Mouse (Mus musculus): Measurements from ENCODE around the gene Unc93a. TPM values are rescaled to one million over a fixed set of nuclear protein-coding genes. Genes with fewer than 3 reads are reported as not detected.
"Not testable (repeated sequence)": the region's sequence is repeated elsewhere in the genome, so short reads cannot be mapped to it uniquely, and the experiment has no call there.

Gene Unc93a
- 1.2 and 1.8 TPM in 2 replicates for total RNA-seq (2021)
- long read RNA-seq = 0 reads

GRCm38 (mm10) chr17:13131710-13132109 lies at the start of gene Unc93a:
Gene Unc93a, minus strand, starts transcription at chr17:13131810.
- DNase-seq = not testable (repeated sequence)

- not testable (repeated sequence) for DNase-seq
Measured at GRCm38 (mm10) chr17:13180491-13180890, 48.9 kb upstream of the Unc93a start.

GRCm38 (mm10) chr17:13179021-13179420 lies 47.4 kb upstream of the Unc93a start:
- not testable (repeated sequence) for DNase-seq

GRCm38 (mm10) chr17:13177796-13178195 lies 46.2 kb upstream of the Unc93a start:
- DNase-seq = not testable (repeated sequence)

DNA sequence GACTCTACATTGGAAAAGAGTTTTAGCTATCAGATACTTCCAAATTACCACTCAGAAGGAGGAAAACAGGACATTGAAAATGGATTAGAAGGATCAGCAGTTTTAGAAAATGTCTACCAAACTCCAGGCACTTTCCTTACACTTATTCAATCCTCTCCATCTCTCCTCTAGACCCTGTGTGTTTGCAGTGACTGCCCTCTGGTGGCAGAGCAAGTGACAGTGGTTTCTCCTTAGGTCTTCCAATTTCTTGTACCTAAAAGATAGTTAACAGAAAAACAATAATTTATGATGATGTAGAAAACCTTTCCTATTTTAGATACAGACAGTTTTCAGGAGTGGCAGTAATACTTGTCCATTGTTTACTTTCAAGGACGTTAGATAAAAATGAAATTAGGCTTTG lies 44.0 kb upstream of the Unc93a start:
- DNase-seq = not testable (repeated sequence)

DNA sequence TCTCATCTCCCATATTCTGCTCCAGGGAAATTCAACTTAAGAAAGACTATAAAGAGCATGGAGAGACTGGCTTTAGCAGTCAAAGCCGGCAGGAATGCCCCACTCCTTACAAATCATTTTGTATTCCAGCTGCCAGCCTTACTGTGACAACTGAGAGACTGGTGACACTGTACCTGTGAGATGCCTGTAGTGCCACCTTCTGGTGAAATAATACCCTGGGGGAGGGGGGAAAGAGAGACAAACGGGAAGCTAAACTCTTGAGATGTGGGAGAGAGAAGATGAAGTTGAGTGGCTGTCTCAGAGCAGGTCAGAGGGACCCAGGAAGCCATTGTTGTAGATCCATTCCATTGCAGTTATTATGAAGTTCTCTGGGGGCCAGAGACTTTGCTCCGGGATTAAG lies 42.4 kb upstream of the Unc93a start:
- not testable (repeated sequence) for DNase-seq

DNA sequence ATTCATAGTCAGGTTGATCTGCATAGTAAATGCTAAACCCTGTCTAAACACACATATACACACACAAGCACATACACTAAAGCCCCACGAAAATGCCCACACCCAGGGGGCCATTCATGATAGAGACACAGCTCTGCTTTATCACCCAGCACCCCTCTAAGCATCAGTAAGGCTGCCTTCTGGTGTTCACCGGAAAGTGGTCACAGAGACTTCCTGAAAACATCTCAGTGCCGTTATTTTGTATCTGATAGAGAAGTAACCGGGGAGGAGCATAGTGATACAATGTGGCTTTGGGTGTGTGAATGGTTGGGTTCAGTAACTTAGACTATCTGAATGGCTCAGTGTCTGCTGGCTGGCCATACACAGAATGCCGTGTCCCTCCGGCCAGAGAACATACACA lies 42.0 kb upstream of the Unc93a start:
- DNase-seq = not testable (repeated sequence)

DNA sequence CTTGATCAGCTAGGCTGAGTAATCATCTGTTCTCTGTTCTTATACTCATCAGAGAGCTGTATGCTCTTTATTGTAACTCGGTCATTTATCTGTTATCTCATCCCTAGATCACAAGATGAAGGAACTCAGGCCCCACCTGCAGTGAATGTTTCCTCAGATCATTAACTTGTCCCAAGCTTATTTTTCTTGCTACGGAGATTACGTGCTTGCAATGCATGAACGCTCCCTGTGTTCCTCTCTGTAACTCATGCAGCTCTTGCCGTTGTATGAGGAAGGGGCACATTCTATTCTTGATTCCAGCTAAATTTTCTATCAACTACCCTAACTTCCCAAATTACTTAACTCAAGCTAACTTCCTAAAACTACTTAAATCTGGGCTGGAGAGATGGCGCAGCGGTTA lies 14.5 kb upstream of the Unc93a start:
- not testable (repeated sequence) for DNase-seq

DNA sequence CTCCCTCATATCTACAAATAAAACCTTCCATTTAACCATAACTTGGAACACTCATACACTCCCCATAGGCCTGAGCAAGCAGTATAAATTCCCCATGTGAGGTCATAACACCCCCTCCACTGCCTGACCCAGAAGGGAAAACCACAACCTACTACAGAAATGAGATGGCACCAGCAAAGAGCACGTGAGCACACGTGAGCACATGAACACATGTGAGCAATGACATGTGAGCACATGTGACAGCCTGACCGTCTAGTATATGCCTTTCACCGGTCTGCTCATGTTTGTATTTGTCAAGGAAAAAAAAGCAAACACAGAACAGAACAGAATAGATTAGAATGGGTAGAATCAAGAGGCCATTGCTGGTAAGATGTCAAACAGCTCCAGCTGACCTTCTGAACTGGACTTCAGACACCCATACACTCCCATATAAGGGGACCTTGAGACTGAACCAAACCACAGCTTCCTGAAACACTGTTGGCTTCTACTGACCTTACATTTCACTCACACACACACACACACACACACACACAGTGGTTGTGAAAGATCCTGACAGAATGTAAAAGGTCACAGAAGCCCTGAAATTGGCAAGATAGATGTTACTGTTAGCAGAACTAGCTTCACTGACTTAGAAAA lies 13.1 kb upstream of the Unc93a start:
- DNase-seq = peak; percentile 7

DNA sequence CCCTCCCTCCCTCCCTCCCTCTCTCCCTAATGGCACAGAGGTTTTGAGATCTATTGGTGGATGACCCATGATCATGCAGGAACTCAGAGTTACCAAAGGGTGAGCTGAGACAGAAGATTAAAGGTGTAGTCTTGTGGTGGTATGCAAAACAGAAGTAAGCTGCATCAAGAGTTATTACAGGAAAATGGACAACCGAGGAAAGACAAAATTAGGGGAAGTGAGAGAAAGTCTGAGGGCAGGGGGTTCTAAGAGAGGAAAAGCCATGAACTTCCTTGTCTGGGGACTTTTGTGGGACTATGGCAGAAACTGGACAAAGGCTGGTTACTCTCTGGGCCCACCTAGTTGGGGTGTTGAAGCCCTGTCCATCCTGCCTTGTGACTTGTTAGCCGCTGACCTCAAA lies 11.1 kb upstream of the Unc93a start:
- not testable (repeated sequence) for DNase-seq

- not testable (repeated sequence) for DNase-seq
Measured at GRCm38 (mm10) chr17:13135356-13135755, 3.7 kb upstream of the Unc93a start.

DNA sequence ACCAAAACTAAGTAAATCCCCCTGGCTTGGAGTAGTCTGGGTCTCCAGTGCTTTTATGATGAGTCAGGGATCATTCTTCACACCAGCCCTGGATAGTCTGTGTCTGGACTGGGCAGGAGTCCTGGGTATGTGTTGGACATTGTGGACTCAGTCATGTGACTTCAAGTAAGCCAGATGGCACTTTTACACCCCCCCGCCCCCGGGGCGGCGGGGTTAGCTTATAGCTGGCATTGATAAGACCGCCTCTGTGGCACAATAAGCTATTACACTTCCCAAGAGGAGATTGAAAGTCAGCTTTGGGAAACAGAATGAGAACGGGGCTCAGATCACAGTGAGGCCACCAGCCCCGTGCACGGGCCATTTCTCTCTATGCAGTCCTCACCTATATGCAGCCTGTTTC lies 742 bp upstream of the Unc93a start:
- DNase-seq = not testable (repeated sequence)

DNA sequence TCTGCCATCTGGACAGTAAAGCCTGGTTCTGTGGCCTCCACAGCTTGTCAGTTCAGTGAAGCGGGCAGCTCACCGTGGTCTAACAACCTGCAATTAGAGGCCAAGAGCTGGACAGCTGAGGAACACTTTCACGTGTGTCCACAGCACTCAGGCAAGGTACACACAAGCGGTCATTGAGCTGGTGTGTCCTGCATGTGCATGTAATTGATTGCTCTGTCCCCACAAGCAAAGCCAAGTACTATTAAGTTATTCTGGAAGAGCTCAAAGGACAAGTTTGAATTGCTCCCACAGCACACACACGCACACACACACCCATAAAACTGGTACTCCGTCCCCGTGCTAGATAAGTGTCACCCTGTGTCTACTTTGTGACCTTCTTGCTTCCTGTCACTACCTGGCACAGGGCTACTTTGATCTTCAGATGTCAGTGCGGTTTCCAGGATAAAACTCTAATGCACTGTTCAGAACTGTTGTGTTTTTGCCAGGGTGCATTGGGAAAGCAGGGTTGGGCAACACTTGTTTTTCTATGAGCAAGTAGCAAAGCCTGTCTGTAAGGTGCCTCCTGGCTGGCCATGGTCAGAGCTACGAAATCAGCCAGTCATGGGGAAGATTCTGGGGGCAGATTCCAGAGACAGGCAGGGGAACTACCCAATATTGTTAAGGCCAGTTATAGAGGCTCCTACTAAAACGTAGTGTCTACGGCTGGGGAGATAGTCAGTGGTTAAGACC lies 1.7 kb downstream of the Unc93a start:
- not testable (repeated sequence) for DNase-seq

- DNase-seq = not testable (repeated sequence)
Measured at GRCm38 (mm10) chr17:13129324-13129723, 2.3 kb downstream of the Unc93a start.

DNA sequence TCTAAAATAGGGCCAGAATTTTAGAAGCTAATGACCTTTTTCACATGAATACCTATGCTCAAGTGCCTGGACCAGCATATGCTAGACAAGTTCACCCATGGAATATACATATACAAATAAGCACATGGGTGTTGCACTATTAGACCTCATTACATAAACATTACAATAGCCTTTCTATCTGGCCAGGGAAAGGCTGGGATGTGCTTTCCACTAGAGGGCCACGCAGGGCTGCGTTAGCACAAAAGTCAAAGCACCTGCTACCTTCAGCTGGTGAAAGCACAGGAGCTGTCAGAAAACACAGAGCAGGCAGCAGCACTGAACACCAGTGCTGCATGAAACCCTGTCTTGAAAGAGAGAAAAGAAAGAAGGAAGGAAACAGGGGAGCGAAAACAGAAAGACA lies 7.4 kb downstream of the Unc93a start:
- DNase-seq = not testable (repeated sequence)

GRCm38 (mm10) chr17:13123308-13124038 lies 8.1 kb downstream of the Unc93a start:
- DNase-seq = not testable (repeated sequence)

- DNase-seq = not testable (repeated sequence)
Measured at GRCm38 (mm10) chr17:13112504-13113291, 18.9 kb downstream of the Unc93a start.

DNA sequence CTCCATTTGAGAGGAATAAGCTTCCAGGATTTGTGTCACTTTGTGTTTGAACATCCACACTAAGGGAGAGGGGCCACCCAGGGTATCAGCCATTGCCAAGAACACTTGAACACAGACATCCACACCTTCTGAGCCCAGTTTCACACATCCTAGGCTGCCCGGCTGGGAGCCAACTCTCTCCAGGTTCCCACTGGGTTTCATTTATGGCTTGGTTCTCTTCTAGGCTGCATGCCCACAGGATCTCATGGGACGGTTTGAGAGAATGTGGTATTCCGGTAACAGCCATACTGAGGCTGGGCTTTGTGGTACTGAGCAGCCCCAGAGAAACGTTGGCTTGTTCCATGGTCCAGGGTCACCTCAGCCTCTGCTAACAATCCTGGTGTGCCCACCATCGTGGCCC lies 25.0 kb downstream of the Unc93a start:
- DNase-seq = peak; percentile 31

DNA sequence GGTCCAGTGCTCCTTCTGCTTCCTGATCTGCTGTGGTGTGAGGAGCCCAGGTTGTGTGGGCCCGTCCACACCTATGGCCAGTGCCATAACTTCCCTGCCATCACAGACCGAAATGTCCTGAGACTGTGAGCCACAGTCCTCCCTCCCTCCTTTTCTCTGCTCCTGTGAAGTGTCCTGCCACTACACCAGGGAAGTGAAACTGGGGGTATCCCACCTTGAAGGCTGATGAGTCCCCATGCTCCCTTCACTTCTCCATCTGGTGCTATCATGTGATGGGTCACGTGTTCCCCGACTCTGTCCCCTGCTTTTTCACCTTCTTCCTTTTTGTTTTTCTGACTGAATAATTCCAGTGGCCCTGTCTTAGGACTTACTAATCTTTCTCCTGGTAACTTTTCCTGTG lies 38.6 kb downstream of the Unc93a start:
- DNase-seq = not testable (repeated sequence)

- not testable (repeated sequence) for DNase-seq
Measured at GRCm38 (mm10) chr17:13092100-13092764, 39.4 kb downstream of the Unc93a start.

GRCm38 (mm10) chr17:13091510-13091909 lies 40.1 kb downstream of the Unc93a start:
- not testable (repeated sequence) for DNase-seq

All from adrenal gland, postnatal 25 days (tissue).